Mouse (Mus musculus) urinary bladder, postnatal 25 days (tissue): ENCODE results near the gene Vps26c.

ENCODE experiments used
- DNase-seq: peaks from one replicate; pipeline ENCODE4 v3.0.0; 2022; ENCODE audit warnings: low spot score

The Vps26c gene

DNA sequence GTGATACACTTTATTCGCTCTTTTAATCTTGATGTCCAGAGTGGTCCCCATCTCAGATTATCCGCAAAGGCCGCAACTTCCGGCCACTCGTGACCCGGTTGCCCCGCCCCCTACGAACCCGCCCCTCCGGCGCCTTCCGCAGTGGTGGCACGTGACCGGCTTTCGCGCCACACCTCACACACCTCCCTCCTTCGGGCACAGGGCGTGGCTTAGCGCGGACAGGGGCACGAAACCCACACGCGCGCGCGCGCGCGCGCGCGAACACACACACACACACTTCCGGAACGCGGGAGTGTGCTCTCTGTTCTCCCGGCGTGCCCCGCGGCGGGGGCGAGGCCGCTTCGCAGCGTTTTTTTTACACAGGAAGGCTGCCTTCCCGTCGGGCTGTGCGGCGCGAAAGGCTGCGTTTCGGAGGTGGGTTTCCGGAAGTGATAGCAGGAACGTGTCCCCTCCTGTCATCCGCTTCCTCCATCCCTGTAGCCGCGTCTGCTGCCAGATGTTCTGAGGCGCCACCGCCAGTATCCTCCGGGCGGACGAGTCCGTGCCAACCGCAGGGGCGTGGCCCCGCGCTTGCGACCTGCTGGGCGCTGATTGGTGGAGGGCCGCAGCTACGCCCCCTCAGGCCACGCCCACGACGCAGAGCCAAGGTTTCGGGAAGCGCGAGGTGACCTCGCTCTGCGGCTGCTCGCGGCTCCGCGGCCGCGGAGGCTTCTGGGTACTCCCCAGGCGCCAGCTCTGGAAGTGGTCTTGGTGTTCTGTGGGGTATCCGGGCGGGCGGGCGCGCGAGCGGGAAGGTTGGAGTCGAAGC is at the start of gene Vps26c:
Vps26c (minus strand) TSS at position 487 of the 808 bp plus-strand sequence.
- DNase-seq: peak; percentile 97

DNA sequence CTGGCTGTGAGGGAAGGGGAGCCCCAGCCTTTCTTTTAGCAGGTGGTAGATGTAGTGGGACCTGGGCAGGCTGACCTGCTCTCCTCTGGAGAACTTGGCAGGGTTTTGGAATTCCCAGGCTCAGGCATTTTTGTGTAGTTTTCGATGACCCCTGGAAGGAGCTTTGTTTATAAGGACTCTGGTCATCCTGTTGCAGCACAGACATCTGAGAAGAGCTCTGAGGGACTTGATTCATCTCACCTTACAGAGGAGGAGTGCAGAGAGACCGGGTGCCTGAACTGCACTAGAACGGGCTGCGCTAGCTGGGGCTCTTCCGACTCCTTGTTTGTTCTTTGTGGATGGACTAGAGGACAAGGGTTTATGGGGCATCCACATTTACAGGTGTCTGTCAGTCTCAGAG is 49.1 kb upstream of the Vps26c start:
- no peak for DNase-seq

DNA sequence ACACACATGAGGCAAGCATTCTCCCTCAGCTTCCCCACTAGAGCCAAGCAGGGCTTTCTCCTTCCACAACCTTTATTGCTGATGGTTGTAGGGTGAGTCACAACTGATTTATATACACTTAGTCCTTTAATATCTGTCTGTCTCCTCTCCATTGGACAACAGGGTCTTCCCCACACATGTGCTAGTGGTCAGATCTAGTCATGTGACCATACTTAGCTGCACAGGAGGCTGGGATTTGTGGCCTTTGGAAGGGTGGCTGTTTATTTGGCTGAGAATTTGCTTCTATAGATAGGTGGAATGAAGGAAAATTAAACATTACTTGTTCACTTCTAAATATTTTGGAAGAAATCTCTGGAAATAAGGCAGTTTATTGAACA is 48.1 kb upstream of the Vps26c start:
- DNase-seq: no peak

DNA sequence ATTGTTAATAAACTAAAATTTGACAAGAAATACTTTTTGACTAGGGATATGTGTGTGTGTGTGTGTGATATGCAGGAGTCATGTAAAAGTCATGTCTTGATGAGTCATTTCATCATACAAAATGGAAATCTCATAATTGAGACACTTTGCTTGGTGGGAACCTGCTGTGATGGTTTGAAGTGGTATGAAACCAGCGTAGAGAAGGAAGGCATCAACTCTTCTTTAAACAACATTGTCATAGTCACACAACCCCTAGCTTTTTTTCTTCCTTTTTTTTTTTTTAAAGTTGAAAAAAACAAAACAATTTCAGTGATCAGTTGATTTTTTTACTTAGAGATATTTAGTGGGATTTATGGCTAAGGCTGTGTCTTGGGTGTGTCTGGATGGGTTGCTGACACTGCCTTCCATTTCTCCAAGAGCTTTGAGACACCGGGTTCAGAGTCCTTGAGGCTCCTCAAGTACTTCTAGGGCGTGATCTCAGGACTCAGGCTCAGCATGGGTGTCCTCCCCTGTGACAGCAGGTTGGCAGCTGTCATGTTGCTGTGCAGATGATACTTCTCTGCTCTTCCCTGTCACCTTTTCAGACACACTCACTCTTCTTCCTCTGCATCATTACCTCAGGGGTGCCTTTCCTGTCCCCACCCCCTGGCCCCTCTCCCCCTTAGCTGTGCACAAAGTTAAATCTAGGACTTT is 47.5 kb upstream of the Vps26c start:
- no peak for DNase-seq

DNA sequence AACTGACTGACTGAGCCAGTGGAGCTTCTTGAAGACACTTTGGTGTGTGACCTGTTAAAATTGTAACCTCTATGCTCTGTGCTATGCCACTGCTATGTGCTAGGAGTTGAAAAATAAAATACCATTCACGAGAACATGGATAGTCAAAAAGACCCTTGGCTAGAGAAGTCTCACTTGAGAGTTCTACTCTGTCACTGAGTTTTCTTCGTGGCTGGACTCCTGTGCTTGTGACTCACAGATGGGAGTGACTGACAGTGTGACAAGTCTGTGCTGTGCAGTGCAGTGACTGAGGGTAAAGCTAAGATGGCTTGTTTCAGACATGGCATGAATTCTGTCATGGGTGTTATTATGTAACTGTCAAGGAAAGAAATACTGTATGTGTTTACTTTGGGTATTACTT is 45.8 kb upstream of the Vps26c start:
- no peak for DNase-seq

DNA sequence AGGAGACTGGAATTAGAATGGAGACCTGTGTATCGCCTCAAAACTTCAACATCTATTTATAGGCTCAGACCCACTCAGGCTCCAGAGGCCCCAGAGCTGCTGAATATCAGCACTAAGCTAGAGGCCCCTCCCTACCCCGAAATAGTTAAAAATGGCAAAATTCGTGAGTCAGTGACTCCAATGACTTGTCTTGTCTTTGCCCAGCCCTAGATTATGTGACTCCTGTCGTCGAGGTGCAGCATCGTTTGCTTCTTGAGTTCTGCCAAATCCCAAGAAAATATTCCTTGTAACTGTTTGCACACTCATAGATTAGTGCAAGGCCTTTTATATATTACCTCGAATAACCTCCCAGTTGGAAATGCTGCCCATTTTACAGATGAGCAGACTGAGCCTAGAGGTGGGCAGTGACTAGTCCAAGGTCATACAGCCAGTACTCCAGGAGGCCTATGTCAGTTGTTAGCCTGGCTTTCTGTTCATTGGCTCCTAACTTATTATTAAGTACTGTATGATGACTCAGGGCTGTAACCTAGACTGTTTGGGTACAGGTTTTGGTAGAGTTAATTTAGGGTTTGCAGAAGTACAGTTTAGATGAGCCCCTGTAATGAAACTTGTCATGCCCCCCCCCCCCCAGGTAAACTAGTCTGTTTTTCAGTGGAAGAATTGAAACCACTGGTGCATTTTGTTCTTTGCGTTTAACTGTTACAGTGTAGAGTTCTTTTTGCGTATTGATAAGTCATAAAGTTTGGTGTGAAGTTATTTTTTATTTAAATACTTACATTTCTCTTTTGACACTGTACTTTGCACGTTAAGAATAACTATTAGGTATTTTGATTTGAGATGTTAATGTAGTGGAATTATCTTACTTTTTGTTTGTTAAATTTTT is 44.7 kb upstream of the Vps26c start:
- DNase-seq: no peak

DNA sequence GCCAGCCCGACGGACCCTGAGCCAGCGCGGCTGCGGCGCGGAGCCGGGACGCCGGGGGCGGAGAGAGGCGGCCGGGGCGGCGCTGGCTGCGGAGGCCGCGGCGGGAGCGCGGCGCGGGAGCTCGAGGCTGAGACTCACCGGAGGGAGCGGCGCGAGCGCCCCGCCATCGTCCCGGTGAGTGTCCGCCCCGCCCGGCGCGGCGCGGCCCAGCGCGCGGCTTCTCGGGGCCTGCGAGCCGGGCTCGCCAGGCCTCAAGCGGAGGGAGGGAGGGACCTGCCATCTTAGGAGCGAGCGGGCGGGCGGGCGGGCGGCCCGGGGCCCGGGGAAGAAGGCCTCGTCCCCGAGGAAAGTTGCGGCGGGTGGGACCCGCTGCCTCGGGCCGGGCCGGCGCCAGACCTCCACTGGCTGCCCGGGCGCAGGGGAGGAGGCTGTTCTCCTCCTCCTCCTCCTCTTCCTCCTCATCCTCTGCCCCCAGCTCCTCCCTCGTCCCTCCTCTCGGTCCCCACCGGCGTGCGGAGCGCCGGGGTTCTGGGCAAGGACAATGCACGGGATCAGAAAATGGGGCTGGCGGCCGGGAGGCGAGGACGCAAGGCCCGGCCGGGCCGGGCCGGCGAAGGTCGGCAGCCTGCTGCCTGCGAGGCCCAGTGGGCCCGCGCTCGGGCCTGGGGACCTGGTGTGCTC is 43.9 kb upstream of the Vps26c start:
- peak; percentile 52 for DNase-seq

DNA sequence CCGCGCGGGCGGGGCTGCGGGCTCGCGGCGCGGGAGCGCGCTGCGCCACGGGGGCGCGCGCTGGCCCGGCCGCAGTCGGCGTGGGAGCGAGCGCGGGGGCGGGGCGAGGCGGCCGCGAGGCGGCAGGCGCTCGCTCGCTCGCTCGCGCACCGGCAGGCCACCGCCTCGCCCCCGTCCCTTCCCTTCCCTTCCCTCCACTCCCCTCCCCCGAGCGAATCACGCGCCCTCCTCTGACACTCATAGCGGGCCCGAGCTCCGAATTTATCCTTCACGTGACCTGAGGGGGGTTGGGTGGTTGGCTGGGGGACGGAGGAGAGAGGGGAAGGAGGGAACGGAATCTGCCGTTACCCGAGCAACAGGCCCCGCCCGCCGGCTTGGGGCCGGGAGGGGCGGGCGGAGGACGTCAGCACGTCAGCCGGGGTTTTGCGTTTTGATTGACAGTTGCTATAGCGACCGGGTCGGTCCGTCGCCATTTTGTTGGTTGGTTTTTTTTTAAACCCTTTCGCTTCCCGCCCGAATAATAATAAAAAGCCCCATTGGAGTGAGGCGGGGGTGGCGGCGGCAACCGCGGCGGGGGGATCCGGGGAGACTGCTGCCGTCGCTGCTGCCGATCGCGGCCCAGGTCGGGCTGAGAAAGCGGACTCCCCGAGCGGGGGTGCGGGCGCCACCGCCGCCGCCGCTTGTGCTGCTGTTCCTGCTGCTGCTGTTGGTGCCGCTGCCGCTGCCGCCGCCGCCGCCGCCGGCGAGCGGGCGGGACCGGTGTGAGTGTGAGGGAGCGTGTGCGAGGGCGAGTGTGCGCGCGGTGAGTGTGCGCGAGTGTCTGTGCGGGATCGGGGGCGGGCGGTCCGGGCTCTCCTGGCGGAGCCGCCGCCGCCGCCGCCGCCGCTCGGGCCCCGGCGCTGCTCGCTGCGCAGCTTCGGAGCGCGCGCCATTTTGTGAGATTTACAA is 42.9 kb upstream of the Vps26c start, which contains the start of gene Dyrk1a:
Dyrk1a (plus strand) TSS at position 782 of the 948 bp plus-strand sequence.
- DNase-seq: peak; percentile 99

DNA sequence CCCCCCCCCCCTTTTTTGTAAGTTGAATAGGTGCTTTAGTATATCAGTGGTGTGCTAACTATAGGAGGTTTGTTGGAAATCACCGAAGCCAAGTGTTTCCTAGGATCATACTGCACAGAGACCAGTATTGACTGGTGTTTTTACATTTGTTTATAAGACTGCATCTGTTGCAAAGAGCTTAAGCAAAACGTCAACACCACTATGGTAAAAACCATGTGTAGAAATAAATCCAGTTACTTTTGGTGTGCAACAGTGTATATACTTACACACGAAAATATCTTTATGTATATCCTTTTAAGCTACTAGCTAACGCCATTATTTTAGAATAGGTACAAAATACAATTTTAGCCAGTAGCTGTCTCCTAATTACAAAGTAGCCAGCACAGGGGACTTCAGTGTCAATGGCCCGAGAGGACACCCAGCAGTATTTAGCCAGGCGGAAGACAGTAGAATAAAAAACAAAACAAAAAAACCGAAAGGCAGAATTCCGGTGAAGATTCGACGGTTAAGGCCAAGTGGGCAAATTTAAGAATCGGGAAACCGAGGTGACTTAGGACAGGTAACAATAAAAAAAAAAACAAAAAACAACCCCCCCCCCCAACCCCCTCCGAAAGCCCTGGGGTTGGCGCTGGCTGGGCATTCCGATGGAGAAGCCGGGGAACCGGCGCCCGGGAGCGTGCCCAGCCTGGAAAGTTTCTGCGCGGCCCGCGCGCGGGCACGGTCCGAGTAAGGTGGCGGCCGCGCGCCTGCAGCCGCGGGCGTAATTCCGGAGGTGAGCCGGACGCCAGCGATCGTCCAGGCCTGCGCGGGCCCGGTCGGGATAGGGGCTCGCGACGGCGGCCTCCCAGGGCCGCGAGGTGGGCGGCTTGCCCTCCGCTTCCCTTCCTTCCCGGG is 42.0 kb upstream of the Vps26c start:
- DNase-seq: no peak

DNA sequence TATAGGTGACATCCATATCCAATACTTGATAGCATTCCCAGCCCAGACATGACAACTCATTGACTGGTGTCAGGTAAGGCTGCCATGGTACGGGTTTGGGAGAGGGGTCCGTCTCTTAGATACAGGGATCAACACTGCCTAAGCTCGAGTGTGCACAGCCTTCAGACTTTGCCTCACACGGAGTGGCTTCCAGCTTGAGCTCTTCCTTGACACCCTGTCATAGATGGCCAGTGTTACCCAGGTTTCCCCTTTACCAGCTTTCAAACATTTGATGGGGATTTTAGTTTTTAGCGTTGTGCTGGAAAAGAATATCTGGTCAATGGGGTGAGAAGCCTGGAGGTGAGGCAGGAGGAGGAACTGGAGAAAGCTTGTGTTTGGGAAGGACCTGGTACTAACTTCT is 41.1 kb upstream of the Vps26c start:
- no peak for DNase-seq

DNA sequence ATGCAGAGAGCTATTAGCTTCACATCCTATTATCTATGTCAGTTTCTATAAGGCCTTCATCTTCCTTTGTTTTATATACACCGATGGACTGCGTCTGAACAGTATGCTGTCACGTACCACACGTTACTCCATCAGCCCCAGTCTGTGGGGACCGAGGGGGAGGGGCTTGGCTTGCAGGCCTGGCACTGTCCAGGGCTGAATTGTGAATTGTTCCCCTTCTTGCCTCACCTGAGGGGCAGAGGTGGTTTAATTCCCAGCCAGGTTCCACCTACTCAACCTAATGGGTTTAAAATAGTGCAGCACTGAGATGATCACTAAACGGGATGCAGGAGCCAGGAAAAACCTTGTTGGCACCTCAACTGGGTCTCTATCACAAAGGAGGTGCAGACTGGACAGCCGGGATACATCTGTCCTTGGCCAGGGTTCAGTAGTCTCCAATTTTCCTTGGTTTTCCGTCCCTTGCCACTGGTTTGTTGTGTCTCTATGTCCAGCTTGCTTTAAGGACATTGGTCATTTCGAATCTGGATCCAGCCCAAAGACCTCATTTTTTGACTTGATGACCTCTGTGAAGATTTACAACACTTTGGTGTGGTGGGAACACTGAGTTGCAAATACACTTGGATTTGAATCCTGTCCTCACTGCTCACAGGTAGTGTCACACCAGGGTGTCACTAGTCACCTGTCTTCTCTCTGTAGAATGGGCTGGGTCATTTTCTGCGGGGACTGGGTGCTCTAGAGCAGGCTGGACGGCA is 40.4 kb upstream of the Vps26c start:
- no peak for DNase-seq

DNA sequence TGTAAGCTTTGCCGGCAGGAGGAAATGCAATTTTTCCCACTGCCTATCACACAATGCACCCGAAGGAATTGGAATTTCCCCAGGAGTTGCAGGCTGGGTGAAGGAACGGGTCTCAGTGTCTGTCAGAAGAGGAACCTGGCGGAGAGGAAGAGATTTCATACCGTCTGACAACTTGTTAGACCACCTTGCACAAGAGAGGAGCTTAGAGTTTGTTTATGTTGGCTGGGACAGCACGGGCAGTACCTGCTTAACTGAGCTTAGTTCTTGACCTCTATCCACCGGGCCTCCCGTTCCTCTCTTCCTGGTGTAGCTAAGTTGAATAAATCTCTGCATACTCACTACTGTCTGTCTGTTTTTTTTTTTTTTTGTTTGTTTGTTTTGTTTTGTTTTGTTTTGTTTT is 39.5 kb upstream of the Vps26c start:
- no peak for DNase-seq

DNA sequence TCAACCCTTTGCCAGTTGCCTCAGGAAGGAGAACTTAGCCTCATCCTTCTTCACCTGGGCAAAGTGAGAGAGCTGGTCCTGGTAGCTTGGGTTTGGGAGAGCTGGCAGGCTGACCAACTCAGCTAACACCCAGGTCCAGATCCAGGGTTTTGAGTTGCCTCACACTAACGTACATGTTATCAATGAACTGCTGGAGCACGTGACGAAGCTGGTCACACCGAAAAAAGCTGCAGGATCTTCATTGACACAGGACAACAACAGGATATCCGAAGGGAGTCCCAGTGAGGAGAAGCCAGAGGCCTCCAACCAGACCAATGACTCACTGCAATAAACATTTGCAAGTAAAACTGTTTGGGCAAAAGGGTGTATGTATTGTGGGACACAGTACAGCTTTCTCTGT is 34.0 kb upstream of the Vps26c start:
- no peak for DNase-seq

DNA sequence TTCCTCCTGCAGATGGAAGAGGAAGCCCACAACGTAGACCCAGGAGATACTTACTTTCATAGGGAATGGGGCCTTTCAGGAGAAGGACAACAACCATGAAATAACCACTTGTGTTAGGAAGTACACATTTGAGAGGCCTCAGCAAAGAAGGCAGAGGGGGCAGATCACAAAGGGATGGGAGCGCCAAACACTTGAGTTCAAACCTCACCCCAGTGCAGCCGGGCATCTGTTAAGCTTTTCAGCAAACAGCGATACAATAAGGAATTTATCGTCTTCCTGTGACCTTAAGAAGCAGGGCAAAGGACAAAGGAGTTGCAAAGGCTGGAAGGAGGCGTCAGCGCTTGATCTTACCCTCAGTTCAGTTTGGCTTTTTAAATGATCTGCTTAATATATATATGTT is 33.2 kb upstream of the Vps26c start:
- DNase-seq: no peak

DNA sequence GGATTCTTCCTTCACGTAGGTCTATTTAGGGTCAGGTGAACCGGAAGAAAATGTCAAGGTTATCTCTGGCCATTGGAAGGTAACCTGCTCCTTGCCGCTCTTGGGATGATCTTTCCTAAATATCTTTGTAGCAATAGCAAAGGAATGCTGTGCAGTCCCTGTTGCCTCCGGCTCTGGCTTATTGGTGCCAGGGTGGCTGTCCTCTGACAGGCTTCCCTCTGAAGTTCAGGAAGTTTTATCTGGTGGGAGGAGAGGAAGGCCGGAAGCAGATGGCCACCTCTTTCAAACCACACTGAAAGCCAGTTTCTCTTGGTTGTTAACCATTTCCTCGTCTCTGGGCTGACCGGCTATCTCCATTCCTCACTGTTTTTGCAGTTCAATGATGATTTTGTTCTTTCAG is 32.7 kb upstream of the Vps26c start:
- DNase-seq: no peak

DNA sequence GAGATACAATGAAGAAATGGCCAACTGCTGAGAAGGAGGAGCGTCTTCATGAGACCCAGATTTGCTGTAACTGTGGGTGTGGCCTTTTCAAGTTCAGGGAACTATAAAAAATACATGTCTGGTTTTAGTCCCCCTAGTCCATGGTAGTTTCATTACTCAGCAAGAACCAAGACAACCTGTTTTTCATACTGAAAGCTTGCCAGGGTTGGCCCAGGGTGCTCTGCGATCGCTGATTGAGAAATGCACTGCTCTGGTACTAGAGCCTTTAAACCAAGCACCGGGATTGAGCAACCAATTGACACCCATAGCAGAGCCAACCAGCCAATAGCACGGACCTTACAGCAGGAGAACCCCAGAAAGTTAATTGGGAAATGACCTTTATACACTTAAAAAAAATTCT is 29.6 kb upstream of the Vps26c start:
- no peak for DNase-seq

DNA sequence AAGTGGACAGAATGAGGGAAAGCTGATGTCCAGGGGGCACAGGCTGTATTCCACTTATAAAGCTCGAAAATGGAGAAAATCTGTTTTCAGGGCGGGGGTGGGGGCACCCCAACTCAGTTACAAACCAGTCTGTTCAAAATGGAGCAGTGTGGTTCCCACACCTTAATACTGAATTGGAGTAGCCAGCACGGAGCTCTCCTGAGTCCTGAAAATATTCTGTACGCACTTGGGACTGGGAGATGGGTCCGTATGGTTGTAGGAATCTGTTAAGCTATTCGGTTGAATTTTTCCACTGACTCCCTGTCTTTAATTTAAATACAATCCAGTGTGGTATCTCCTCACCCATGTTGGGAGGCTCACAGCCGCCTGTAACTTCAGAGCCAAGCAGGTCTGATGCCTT is 28.7 kb upstream of the Vps26c start:
- no peak for DNase-seq

DNA sequence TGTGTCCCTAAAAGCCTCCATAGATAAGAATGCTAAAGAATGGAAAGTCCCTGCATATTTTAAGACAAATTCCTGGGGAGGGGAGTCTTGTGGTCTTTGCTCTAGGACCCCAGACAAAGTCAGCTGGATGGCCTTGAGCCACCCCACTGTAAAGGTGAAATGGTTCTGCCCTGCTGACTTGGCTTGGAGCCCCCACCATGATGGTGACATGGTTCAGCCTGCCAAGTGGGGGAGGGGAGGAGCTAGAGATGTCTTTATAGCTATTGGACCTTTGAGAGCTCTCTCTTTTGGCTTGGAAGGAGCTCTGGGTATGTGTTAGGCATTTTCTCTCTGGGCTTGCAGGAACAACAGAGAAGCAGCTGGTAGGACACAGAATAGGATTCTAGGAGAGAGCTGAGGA is 25.3 kb upstream of the Vps26c start:
- no peak for DNase-seq

DNA sequence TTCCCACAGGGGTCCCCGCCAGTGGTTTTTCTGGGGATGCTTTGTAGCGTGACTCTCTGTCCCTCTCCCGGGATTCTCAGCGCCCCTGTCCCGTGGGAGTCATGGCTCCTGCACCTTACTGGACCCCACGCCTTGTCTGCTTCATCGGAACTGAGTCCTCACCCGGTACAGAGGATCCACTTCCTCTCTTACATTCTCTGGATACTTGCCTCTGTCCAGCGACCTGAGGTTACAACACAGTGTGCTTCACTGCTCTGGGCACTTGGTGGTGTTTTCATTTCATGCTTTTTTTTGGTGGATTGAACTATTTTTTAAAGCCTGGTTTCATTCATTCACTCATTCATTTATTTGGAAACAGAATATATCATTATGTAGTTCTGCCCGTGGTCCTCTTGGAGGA is 23.2 kb upstream of the Vps26c start:
- no peak for DNase-seq
